Mouse (Mus musculus): ENCODE data around the gene Colec11.

GRCm38 (mm10) chr12:28623195-28623594 is at the start of gene Colec11:
- no peak for TF ChIP-seq CTCF (IDR thresholded peaks at IDR 0.05; ENCODE audit: insufficient read depth, low read depth, low read length)
- TF ChIP-seq POLR2A (IDR thresholded peaks at IDR 0.05; ENCODE audit: insufficient read depth, low read depth, low read length), result no peak
